Mouse (Mus musculus) lung, postnatal 0 days (tissue): ENCODE data around the gene Metap1d. TPM values are rescaled to one million over a fixed set of nuclear protein-coding genes. Genes with fewer than 3 reads are reported as not detected.

Experiments used
- ATAC-seq: fragments of 200-750 bp; cut with Nextera tagmentation; 2 replicates; pipeline ENCODE4 v1.8.0; 2017; ENCODE audit warnings: moderate library complexity
- DNase-seq: peaks from one replicate; pipeline ENCODE4 v3.0.0-alpha.2; 2016; ENCODE audit warnings: low spot score
- H3K27ac ChIP-seq: fragments of 300-500 bp; sonication (generic); 2 replicates; pipeline ENCODE4 v1.5.1; 2014; ENCODE audit warnings: antibody characterized with exemption, mild to moderate bottlenecking, low read length, mixed read lengths
- H3K27me3 ChIP-seq: fragments of 300-500 bp; sonication (generic); replicated peaks from 2 replicates; pipeline ENCODE4 v1.6.1; 2014; ENCODE audit warnings: low read length, mixed read lengths; ENCODE audit not compliant: insufficient read depth
- H3K36me3 ChIP-seq: fragments of 300-500 bp; sonication (generic); 2 replicates; pipeline ENCODE4 v1.6.1; 2014; ENCODE audit warnings: low read length, mixed read lengths; ENCODE audit not compliant: insufficient read depth
- H3K4me1 ChIP-seq: fragments of 300-500 bp; sonication (generic); 2 replicates; pipeline ENCODE4 v1.6.1; 2014; ENCODE audit warnings: antibody characterized with exemption, low read depth, low read length, mixed read lengths; ENCODE audit not compliant: insufficient read depth
- H3K4me2 ChIP-seq: fragments of 300-500 bp; sonication (generic); replicated peaks from 2 replicates; pipeline ENCODE4 v1.6.1; 2014; ENCODE audit warnings: low read depth, mild to moderate bottlenecking, low read length, moderate library complexity, mixed read lengths
- H3K4me3 ChIP-seq: fragments of 300-500 bp; sonication (generic); 2 replicates; pipeline ENCODE4 v1.5.1; 2014; ENCODE audit warnings: low read depth, low read length
- H3K9ac ChIP-seq: fragments of 300-500 bp; sonication (generic); replicated peaks from 2 replicates; pipeline ENCODE4 v1.6.1; 2014; ENCODE audit warnings: low read depth, mild to moderate bottlenecking
- H3K9me3 ChIP-seq: fragments of 300-500 bp; sonication (generic); 2 replicates; pipeline ENCODE4 v1.6.1; 2016; ENCODE audit warnings: low read length, mixed read lengths
- CTCF ChIP-seq: IDR thresholded peaks from 2 replicates; pipeline ENCODE4 v1.5.1; 2016; ENCODE audit warnings: antibody characterized with exemption, mild to moderate bottlenecking
- EP300 ChIP-seq: IDR thresholded peaks from 2 replicates; pipeline ENCODE4 v1.6.1; 2016; ENCODE audit warnings: antibody characterized with exemption, mild to moderate bottlenecking, control low read depth
- WGBS: fragments of 180-500 bp; shearing (Covaris S2); extraction: QIAGEN DNeasy Blood & Tissue Kit; methylation state at CpG from one replicate; pipeline ENCODE4 v1.1.7; 2014; 5-methylcytosine and 5-hydroxymethylcytosine counted together
- polyA plus RNA-seq: library from polyadenylated mRNA; unstranded; fragments of >200 nt; fragmentation: Nextera tagmentation; extraction: Ambion mirVana; gene quantifications from 2 replicates; pipeline ENCODE4 v1.2.1, GENCODE M21; 2015

Gene Metap1d
- polyA plus RNA-seq, 1 experiment from 2014 or later, result 15.3 TPM

GRCm38 (mm10) chr2:71435440-71435839 lies 17.6 kb upstream of the Metap1d start:
- no peaks in the 10 kb centered on the region for H3K36me3 ChIP-seq
- ATAC-seq, result no peak

GRCm38 (mm10) chr2:71443376-71443775 lies 9.7 kb upstream of the Metap1d start:
- Histone ChIP-seq H3K4me2 (no peak overlapping the region), H3K9ac (no peak overlapping the region), H3K4me1 (no peaks in the 10 kb centered on the region), H3K4me3 (no peak overlapping the region), H3K9me3 (no peaks in the 10 kb centered on the region), H3K27ac (no peak overlapping the region), H3K36me3 (no peaks in the 10 kb centered on the region), H3K27me3 (no peaks in the 10 kb centered on the region)
- 29% methylated on average over 2 of the region's 2 CpGs for WGBS
- DNase-seq (no peak), ATAC-seq (no peak)
- TF ChIP-seq CTCF, result no peak
- no peak for TF ChIP-seq EP300

More at GRCm38 (mm10) chr2:71435440-71435839, 17.6 kb upstream of the Metap1d start:
- no peaks in the 10 kb centered on the region for H3K9me3 ChIP-seq
- no peak overlapping the region for H3K27ac ChIP-seq
- no peak for TF ChIP-seq EP300
- H3K4me1 ChIP-seq, result no peaks in the 10 kb centered on the region
- H3K27me3 ChIP-seq, result no peaks in the 10 kb centered on the region
- no peak for DNase-seq
- WGBS, result 74% methylated on average over 4 of the region's 4 CpGs
- H3K4me2 ChIP-seq, result no peak overlapping the region
- no peak overlapping the region for H3K4me3 ChIP-seq
- H3K9ac ChIP-seq, result no peak overlapping the region

GRCm38 (mm10) chr2:71445536-71446196 lies 7.4 kb upstream of the Metap1d start:
- TF ChIP-seq CTCF, result no peak
- Histone ChIP-seq H3K4me2 (no peak overlapping the region), H3K27ac (no peak overlapping the region), H3K9me3 (no peaks in the 10 kb centered on the region), H3K36me3 (no peaks in the 10 kb centered on the region), H3K4me1 (no peaks in the 10 kb centered on the region), H3K27me3 (no peaks in the 10 kb centered on the region), H3K9ac (no peak overlapping the region), H3K4me3 (no peak overlapping the region)
- ATAC-seq, result no peak
- DNase-seq, result no peak
- WGBS, result 51% methylated on average over 17 of the region's 17 CpGs

GRCm38 (mm10) chr2:71449604-71450003 lies 3.5 kb upstream of the Metap1d start:
- Histone ChIP-seq H3K4me3 (no peak overlapping the region), H3K9me3 (no peaks in the 10 kb centered on the region), H3K27me3 (0 out of 2 replicates have a peak, but pooled peaks cover 3% of the 10 kb centered on the region), H3K27ac (no peak overlapping the region), H3K9ac (no peak overlapping the region), H3K36me3 (no peaks in the 10 kb centered on the region), H3K4me2 (no peak overlapping the region), H3K4me1 (no peaks in the 10 kb centered on the region)
- TF ChIP-seq EP300 (no peak), CTCF (no peak)
- DNase-seq, result no peak
- no peak for ATAC-seq
- 15% methylated on average over 2 of the region's 2 CpGs for WGBS

- DNase-seq (no peak), ATAC-seq (no peak)
- H3K4me2 ChIP-seq, result no peak overlapping the region
- no peak overlapping the region for H3K9ac ChIP-seq
- no peak for TF ChIP-seq EP300
- peak; percentile 40 for TF ChIP-seq CTCF
- no peaks in the 10 kb centered on the region for H3K9me3 ChIP-seq
- 0 out of 2 replicates have a peak, but pooled peaks cover 3% of the 10 kb centered on the region for H3K27me3 ChIP-seq
- H3K36me3 ChIP-seq, result no peaks in the 10 kb centered on the region
- no peak overlapping the region for H3K27ac ChIP-seq
- WGBS, result 56% methylated on average over 5 of the region's 5 CpGs
- no peaks in the 10 kb centered on the region for H3K4me1 ChIP-seq
- H3K4me3 ChIP-seq, result no peak overlapping the region
Observed at GRCm38 (mm10) chr2:71451761-71452160, 1.3 kb upstream of the Metap1d start.

GRCm38 (mm10) chr2:71453917-71454260 lies 813 bp downstream of the Metap1d start:
- Histone ChIP-seq H3K9ac (no peak overlapping the region), H3K4me1 (no peaks in the 10 kb centered on the region), H3K27ac (no peak overlapping the region), H3K4me3 (peak overlapping the region; percentile 62), H3K9me3 (no peaks in the 10 kb centered on the region), H3K36me3 (no peaks in the 10 kb centered on the region), H3K27me3 (0 out of 2 replicates have a peak, but pooled peaks cover 3% of the 10 kb centered on the region), H3K4me2 (peak overlapping the region; percentile 90)
- TF ChIP-seq CTCF, result no peak
- TF ChIP-seq EP300, result no peak
- ATAC-seq (no peak), DNase-seq (no peak)
- 28% methylated on average over 4 of the region's 4 CpGs for WGBS

- 53% methylated on average over 13 of the region's 13 CpGs for WGBS
- Histone ChIP-seq H3K27me3 (no peaks in the 10 kb centered on the region), H3K9me3 (no peaks in the 10 kb centered on the region), H3K9ac (no peak overlapping the region), H3K4me1 (no peaks in the 10 kb centered on the region), H3K4me2 (no peak overlapping the region), H3K27ac (no peak overlapping the region), H3K36me3 (no peaks in the 10 kb centered on the region), H3K4me3 (no peak overlapping the region)
- DNase-seq, result no peak
- no peak for ATAC-seq
- TF ChIP-seq CTCF, result no peak
- TF ChIP-seq EP300, result no peak
Observed at GRCm38 (mm10) chr2:71458624-71459023, 5.5 kb downstream of the Metap1d start.
